Mouse (Mus musculus) cerebral cortex, adult 2 months (tissue): ENCODE data around the gene Chmp4b.

Experiments
- WGBS: fragments of 180-500 bp; shearing (Covaris S2); methylation state at CpG from one replicate; pipeline ENCODE4 v1.1.7; 2018; 5-methylcytosine and 5-hydroxymethylcytosine counted together

Gene Chmp4b

DNA sequence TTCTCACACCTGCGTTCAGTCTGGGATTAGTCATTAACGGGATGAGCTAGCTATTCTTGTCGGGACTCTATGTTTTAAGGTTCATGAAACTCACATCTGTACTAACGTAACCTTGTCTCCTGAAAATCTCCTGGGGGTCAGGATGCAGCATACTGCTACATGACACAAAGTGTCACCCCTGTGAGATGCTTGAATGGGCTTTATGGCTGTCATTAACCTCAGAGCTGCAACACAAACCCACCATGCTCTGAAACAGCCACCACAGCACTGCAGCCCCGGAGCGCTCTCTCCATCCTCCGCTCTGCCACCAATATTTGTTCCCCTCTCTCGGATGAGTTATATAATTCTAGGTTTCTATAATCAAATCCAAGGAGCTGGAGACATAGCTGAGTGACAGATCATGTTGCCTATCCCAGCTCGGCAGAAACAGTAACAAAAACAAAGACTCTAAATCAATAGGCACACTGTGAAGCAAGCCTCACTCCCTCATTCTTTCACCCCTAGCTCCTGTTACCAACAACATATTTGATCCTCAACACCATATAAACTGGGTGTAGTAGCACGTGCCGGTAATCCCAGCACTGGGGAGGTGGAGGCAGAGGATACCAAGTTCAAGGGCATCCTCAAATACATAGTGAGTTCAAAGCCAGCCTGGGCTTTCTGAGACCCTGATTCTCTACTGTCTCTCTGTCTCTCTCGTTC, 67.5 kb downstream of the Chmp4b start:
- 88% methylated on average over 12 of the region's 12 CpGs for WGBS

DNA sequence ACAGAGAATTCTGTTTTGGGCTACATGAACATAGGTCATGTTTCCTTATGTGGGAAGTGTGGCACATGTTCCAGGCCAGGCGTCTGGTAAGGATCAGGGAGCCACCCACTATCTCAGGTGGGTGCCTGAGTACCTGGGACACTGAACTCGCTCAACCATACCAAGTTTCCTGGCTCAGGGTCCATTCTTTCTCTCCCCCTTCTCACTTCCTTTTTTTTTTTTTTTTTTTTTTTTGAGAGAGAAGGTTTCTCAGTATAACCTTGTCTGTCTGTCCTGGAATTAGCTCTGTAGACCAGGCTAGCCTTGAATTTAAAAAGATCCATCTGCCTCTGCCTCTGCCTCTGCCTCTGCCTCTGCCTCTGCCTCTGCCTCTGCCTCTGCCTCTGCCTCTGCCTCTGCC, 68.8 kb downstream of the Chmp4b start:
- 92% methylated on average over 2 of the region's 2 CpGs for WGBS

DNA sequence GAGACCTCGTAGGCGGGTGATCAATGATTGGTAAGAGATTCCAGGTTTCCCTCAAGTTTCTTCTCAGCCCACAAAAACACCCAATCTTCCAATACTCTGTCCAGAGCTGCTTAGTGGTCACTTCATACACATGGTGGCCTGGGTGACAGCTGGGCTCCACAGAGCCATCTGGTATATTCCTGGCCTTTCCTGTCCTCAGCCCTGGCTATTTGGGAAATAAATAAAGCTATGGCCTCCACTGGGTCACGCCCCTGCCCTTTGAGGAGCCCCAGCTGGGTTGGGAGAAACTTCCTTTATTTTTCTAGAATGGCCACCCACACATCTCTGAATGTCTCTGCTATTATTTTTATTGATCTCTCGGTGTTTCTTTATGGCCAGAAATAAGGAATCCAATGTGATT, 72.0 kb downstream of the Chmp4b start:
- 90% methylated on average over 4 of the region's 4 CpGs for WGBS

DNA sequence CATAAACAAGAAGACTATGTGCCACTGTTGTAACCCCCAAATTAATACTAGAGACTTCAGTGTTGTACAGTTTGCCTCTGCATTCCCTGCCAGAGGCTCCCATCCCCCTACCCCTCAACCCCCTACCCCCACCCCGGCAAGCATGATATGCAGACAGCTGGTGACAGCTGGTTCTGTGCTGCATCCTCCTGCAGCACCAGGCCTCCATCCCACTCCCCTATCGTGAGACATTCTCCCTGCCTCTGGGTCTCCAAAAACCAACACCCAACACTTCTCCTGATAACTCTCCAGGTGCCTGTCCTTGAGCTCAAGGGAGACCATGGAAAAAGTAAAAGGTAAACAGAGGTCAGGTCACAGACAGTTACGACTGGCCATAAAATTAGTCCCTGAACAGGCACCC, 78.2 kb downstream of the Chmp4b start:
- WGBS: 80% methylated on average over 3 of the region's 3 CpGs

DNA sequence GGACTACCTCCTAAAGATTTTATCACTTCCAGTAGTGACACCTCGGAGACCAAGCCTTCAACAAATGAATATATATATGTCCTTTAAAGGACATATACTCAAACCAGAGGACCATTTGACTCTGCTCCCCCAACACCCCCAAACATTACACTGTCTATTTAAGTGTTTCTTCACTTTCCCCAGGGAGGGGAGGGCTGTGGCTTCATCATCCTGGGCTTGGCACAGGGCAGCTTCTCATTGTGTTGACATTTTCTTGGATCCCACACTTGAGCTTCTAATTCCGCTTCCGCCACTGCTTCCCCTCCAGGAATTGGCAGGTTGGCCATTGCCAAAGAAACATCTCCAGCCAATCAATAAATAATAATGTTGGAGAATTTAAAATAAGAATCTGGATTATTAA, 79.3 kb downstream of the Chmp4b start:
- WGBS: 74% methylated on average over 3 of the region's 3 CpGs

DNA sequence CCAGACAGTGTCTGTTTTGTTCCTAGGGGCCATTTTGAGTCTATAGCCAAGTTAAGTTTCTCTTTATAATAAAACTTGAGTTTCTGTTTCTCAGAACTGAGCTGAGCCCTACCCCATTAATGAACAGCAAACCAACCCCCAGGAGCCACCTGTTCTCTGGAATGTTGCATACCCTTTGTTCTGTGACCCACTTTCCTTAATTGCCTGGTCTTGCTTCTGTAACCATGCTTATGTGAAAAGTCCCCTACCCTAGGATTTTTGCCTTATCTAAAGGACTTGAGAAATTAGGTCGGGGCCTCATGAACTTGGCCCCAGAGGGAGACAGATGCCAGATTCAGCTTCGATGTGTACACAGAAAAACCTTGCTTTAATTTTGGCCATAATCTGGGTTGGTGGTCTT, 80.4 kb downstream of the Chmp4b start:
- 48% methylated on average over 2 of the region's 2 CpGs for WGBS

DNA sequence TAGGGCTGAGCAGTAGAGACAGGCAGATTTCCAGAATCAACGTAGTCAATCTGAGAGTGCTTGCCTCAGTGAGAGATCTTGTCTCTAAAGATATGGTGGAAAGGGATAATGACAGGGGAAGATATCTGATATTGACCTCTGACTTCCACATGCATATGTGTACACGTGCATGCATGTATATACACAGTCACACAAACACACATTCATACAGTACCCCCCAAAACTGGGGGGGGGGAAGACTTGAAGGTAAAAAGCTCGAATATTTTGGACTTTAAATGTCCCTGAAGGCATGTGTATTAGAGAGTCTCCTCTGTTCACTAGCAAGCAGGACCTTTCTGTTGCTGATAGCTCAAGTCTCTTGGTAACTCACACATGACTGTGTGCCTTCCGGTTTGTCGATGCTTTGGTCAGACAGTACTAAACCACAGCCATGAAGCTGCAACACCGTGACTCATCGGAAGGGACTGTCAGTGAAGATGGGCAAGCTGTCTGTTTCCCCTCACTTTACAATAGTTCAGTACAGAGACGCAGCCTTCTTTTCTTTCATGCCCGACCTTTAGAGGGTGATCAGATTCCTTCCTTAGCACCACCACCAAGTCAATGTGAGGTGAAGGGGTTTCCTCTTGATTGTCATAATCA, 81.1 kb downstream of the Chmp4b start:
- WGBS: 73% methylated on average over 9 of the region's 9 CpGs

DNA sequence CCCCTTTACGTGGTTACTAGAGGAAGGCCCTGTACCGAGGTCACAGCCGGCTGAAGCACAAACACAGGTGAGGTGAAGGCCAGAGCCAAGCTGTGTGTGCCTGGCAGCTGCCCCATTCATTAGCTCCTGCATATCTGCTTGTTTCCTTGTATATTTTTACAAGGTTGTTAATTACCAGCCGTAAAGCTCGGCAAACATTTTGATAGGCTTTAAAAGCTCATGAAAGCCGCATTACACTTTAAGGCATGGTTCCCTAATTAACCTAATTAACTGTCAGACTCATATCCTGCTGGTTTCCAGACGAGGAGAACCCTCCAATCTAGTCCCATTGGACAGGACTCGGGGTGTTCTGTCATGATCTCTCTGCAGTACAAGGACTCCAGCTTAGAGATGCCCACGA, 83.5 kb downstream of the Chmp4b start:
- 71% methylated on average over 9 of the region's 9 CpGs for WGBS

DNA sequence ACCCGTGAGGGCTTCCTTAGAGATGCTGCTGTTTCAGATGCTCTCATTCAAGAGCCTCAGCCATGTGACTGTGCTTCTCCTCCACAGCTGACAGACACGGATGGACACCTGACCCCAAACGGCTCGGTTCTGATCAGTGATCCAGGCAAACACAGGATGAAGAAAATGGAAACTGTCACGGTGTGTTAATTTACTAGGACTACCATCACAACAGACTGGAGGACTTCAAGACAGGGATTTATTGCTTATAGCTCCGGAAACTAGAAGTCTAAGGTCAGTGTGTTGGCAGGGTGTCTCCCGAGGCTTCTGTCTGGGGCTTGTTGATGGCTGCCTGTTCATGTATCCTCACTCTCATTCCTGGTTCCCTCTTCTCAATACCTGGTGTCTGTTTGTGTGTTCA, 83.9 kb downstream of the Chmp4b start:
- 78% methylated on average over 7 of the region's 7 CpGs for WGBS

DNA sequence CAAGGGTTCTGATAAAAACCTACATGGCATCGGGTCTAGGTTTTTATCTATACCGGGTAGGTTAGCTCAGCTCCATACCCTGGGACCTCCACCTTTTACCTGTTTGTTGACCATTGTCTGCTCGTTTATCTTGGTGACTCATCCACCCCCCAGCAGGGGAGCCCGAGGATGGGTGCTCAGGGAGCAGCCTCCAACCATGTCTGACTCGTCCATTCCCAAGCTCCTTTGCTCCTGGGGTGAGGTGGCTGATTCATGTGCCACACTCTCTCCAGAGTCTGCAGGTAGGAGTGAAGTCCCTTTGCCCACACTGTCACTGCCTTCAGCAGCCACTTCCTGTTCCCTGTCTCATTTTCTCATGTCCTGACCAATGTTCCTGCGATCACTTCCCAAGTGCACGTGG, 84.5 kb downstream of the Chmp4b start:
- WGBS: 78% methylated on average over 7 of the region's 7 CpGs

DNA sequence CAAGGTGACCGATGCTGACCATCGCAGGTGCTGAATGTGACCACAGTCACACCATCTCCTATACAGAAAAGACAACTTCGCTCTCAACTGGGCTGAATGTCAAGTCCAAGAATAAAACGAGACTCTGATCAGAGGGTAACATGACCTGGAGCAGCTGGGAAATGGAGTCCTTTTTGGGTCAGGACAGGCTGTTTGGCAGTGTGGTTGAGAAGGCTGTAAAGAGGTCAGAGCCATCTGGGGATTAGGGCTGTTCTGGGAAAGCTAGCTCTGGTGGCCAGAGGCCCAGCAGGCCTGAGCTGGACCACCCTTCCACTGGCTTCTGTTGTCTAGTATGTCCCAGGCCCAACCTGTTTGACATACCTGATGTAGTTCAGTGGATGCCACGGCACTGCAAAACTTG, 87.1 kb downstream of the Chmp4b start:
- WGBS: 89% methylated on average over 5 of the region's 5 CpGs

DNA sequence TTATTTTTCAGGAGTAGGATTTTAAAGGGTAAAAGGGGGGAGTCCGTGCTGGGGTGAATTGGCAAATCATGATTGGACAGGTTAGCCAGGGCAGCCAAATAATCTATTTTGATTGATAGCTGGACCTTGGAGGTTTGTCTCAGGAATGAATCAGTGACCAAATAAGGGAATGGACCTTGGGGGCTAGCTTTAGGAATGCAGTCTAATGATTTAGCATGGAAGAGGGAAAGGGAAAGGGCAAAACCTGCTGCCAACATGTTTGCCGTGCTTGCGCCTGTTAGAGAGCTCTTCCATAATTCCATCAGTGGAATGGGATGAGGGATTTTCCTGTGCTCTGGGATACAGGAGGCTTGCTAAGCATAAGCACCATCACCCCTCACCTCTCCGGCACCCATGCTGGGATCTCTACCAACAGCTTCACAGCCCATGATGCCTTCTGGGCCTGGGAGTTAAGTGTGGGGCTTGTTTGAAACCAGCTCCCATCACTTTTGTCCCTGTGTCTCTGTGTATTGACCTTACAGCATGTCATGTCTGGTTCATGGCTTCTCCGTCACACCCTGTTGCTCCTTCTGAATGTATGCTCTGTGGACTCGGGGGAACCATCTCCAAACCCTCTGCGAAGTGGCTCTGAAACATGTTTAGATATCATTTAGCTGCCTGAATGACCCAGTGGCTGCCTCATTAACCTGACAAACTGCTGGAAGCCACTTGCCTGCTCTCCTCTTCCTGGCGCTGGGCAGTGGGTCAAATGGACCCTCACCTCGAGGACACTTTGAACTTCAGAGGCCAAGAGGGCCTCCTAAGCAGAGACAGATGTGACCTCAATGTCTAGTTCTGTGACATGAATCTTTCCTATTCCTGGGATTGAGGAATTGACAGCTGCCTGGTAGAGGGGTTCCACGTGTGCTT, 91.7 kb downstream of the Chmp4b start:
- WGBS: 87% methylated on average over 10 of the region's 10 CpGs

DNA sequence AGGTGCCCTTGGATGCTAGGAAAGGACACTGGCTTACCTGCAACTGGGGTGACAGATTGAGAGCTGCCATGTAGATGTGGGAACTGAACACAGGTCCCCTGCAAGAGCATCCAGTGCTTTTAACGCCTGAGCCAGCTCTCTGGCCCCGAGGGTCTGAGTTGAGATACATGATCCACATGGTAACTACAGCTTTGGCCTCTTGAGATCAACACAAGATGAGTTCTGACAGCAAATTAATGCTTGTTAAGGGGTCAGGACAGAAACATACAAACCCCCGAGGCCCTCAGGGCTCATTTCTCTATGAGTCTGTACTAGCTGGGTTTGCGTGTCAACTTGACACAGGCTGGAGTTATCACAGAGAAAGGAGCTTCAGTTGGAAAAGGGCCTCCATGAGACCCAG, 92.4 kb downstream of the Chmp4b start:
- WGBS: 90% methylated on average over 4 of the region's 4 CpGs
